Mouse (Mus musculus) G1E (cell line): ENCODE results near the gene Ap3b1.
"Not testable (repeated sequence)": the region's sequence is repeated elsewhere in the genome, so short reads cannot be mapped to it uniquely, and the experiment has no call there.

Source experiments
- CTCF ChIP-seq: IDR thresholded peaks from 2 replicates; pipeline ENCODE4 v1.5.1; 2012; ENCODE audit warnings: low read depth, low read length, inconsistent platforms, mixed read lengths
- GATA2 ChIP-seq: IDR thresholded peaks from 2 replicates; pipeline ENCODE4 v1.6.1; 2012; ENCODE audit warnings: low read depth, low read length, inconsistent platforms, borderline replicate concordance
- POLR2AphosphoS5 ChIP-seq: IDR thresholded peaks from 2 replicates; pipeline ENCODE4 v1.6.1; 2012; ENCODE audit warnings: low read depth, low read length, inconsistent platforms; ENCODE audit not compliant: insufficient replicate concordance
- TAL1 ChIP-seq: conservative IDR thresholded peaks from 2 replicates; pipeline ENCODE4 v1.6.1; 2012; ENCODE audit warnings: low read depth, low read length, inconsistent platforms, mixed read lengths

GRCm38 (mm10) chr13:94361013-94361580 is 2.3 kb downstream of the Ap3b1 start:
- TF ChIP-seq CTCF, GATA2, POLR2AphosphoS5, TAL1: not testable (repeated sequence)
